Mouse (Mus musculus): ENCODE measurements at regions not wholly inside any gene's neighbourhood (a gene's known extent, or its start where the extent isn't known, plus 50 kb on each side); places are given as distances from the start of the nearest gene placed in this dataset.

- no peak for DNase-seq (ENCODE audit: low read depth)
Measured at GRCm38 (mm10) chr4:31225741-31226140, 738.2 kb upstream of the Map3k7 start.

GRCm38 (mm10) chr4:31268825-31269495 is 694.9 kb upstream of the Map3k7 start:
- no peak for DNase-seq (ENCODE audit: low read depth)

- DNase-seq (ENCODE audit: low read depth), result no peak
Measured at GRCm38 (mm10) chr4:31274131-31274530, 689.8 kb upstream of the Map3k7 start.

- no peak for DNase-seq (ENCODE audit: low read depth)
Measured at GRCm38 (mm10) chr4:31290301-31290975, 673.5 kb upstream of the Map3k7 start.

GRCm38 (mm10) chr4:31293752-31294151 is 670.1 kb upstream of the Map3k7 start:
- no peak for DNase-seq (ENCODE audit: low read depth)

- no peak for DNase-seq (ENCODE audit: low read depth)
Measured at GRCm38 (mm10) chr4:31297848-31298247, 666.0 kb upstream of the Map3k7 start.

- DNase-seq (ENCODE audit: low read depth), result no peak
Measured at GRCm38 (mm10) chr4:31319269-31319668, 644.6 kb upstream of the Map3k7 start.

GRCm38 (mm10) chr4:31320734-31321507 is 643.0 kb upstream of the Map3k7 start:
- no peak for DNase-seq (ENCODE audit: low read depth)

- DNase-seq (ENCODE audit: low read depth), result no peak
Measured at GRCm38 (mm10) chr4:31323816-31324215, 640.1 kb upstream of the Map3k7 start.

GRCm38 (mm10) chr4:31328798-31329197 is 635.1 kb upstream of the Map3k7 start:
- DNase-seq (ENCODE audit: low read depth), result no peak

GRCm38 (mm10) chr4:31331053-31331452 is 632.8 kb upstream of the Map3k7 start:
- no peak for DNase-seq (ENCODE audit: low read depth)

- DNase-seq (ENCODE audit: low read depth), result no peak
Measured at GRCm38 (mm10) chr4:31335686-31336085, 628.2 kb upstream of the Map3k7 start.

GRCm38 (mm10) chr4:31337980-31338379 is 625.9 kb upstream of the Map3k7 start:
- no peak for DNase-seq (ENCODE audit: low read depth)

GRCm38 (mm10) chr4:31343312-31344248 is 620.3 kb upstream of the Map3k7 start:
- no peak for DNase-seq (ENCODE audit: low read depth)

- DNase-seq (ENCODE audit: low read depth), result peak; percentile 3
Measured at GRCm38 (mm10) chr4:31354046-31354445, 609.9 kb upstream of the Map3k7 start.

- DNase-seq (ENCODE audit: low read depth), result no peak
Measured at GRCm38 (mm10) chr4:31354953-31355352, 608.9 kb upstream of the Map3k7 start.

- DNase-seq (ENCODE audit: low read depth), result no peak
Measured at GRCm38 (mm10) chr4:31366172-31366571, 597.7 kb upstream of the Map3k7 start.

GRCm38 (mm10) chr4:31367031-31367430 is 596.9 kb upstream of the Map3k7 start:
- DNase-seq (ENCODE audit: low read depth), result no peak

- no peak for DNase-seq (ENCODE audit: low read depth)
Measured at GRCm38 (mm10) chr4:31370062-31370461, 593.8 kb upstream of the Map3k7 start.

GRCm38 (mm10) chr4:31381069-31381969 is 582.6 kb upstream of the Map3k7 start:
- DNase-seq (ENCODE audit: low read depth), result no peak
